Mouse (Mus musculus): ENCODE measurements around the gene Tmem268. TPM values are rescaled to one million over a fixed set of nuclear protein-coding genes. Genes with fewer than 3 reads are reported as not detected.

The Tmem268 gene
- 5.1 and 6.0 TPM in 2 replicates for polyA plus RNA-seq (2015; fragmentation: Nextera tagmentation; extraction: Ambion mirVana)

DNA sequence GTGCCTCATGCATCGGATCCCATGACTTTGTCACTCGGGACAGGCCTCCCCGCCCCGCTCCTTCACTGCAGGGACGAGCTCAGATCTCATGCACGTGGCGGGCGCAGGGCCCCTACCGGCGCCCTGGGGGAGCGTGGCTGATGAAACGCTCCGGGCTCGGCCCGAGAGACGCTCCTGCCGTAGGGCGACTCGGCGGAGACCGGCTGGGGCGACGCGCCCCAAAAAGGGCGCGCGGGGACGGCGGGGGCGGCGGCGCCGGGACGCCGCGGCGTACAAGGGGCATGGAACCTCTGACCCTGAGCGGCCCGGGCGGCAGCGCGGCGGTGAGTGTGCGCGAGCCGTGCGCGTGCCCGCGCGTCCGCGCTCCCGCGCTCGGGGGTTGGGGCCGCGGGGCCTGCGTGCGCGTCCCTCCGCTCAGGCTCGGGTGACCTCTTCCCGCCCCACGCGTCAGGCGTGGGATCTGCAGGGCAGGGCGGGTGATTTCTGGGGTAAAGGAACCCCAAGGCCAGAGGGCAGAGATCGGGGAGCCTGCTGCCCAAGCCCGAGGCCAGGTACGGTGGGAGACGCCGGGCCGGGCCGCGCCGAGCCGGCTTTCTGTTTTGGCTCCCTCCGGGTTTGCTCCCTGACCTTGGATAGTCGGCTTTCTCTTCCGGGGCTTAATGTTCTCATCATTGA, at the start of gene Tmem268:
TSS of gene Tmem268 (plus strand) at position 375 of the 675 bp plus-strand sequence.
- Histone ChIP-seq H3K9ac (ENCODE audit: low read length) (peak within 1 kb of the TSS; percentile 90), H3K4me3 (ENCODE audit: low read length) (peak within 1 kb of the TSS; percentile 76), H3K27me3 (ENCODE audit: control insufficient read depth, insufficient read depth, low read length) (no peaks in the 10 kb centered on the region), H3K4me1 (ENCODE audit: control insufficient read depth, insufficient read depth, low read length) (peaks cover 33% of the 10 kb centered on the region), H3K9me3 (replicated peaks; ENCODE audit: control insufficient read depth, low read length) (no peaks in the 10 kb centered on the region), H3K27ac (ENCODE audit: low read length) (peak within 1 kb of the TSS; percentile 68), H3K36me3 (ENCODE audit: control insufficient read depth, insufficient read depth) (no peaks in the 10 kb centered on the region), H3K4me2 (ENCODE audit: low read depth, low read length) (peak within 1 kb of the TSS; percentile 76)
- WGBS = under 1% methylated on average over 69 of the region's 81 CpGs
- ATAC-seq (replicated peaks; ENCODE audit: extremely low read depth, insufficient read depth, low FRiP score) = peak; percentile 81

- H3K4me1 ChIP-seq (ENCODE audit: control insufficient read depth, insufficient read depth, low read length) = 0 out of 2 replicates have a peak, but pooled peaks cover 2% of the 10 kb centered on the region
- no peaks in the 10 kb centered on the region for H3K36me3 ChIP-seq (ENCODE audit: control insufficient read depth, insufficient read depth)
- H3K4me3 ChIP-seq (ENCODE audit: low read length) = no peak overlapping the region
- no peaks in the 10 kb centered on the region for H3K9me3 ChIP-seq (replicated peaks; ENCODE audit: control insufficient read depth, low read length)
- H3K4me2 ChIP-seq (ENCODE audit: low read depth, low read length) = no peak overlapping the region
- H3K9ac ChIP-seq (ENCODE audit: low read length) = no peak overlapping the region
- H3K27me3 ChIP-seq (ENCODE audit: control insufficient read depth, insufficient read depth, low read length) = peaks cover 2% of the 10 kb centered on the region
- no peak overlapping the region for H3K27ac ChIP-seq (ENCODE audit: low read length)
- no peak for ATAC-seq (replicated peaks; ENCODE audit: extremely low read depth, insufficient read depth, low FRiP score)
- 73% methylated on average over 2 of the region's 2 CpGs for WGBS
Measured at GRCm38 (mm10) chr4:63512921-63513320, 45.7 kb upstream of the Tmem268 start.

DNA sequence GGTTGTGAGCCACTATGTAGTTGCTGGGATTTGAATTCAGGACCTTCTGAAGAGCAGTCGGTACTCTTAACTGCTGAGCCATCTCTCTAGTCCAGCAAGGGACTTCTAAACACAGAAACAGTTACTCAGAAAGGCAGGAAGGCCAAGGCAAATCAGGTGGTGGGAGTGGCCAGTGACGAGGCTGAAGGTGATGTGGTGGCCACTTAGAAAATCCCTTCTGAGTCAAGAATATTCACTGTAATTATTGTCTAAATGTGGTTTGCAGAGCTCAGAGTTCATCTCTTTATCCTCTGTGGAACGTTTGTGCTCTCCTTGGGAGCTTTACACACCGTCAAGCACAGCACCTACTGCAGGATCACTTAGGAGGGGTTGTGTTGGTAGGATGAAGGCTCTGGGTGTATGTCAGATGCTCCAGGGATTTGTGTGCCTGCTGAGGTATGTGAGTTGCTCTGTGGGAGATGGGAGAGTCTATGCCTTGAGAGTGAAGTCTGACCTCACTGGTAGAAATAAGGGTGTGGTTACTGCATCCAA, 44.1 kb upstream of the Tmem268 start:
- Histone ChIP-seq H3K4me3 (ENCODE audit: low read length) (no peak overlapping the region), H3K27ac (ENCODE audit: low read length) (no peak overlapping the region), H3K27me3 (ENCODE audit: control insufficient read depth, insufficient read depth, low read length) (peaks cover 2% of the 10 kb centered on the region), H3K36me3 (ENCODE audit: control insufficient read depth, insufficient read depth) (no peaks in the 10 kb centered on the region), H3K9ac (ENCODE audit: low read length) (no peak overlapping the region), H3K4me1 (ENCODE audit: control insufficient read depth, insufficient read depth, low read length) (0 out of 2 replicates have a peak, but pooled peaks cover 2% of the 10 kb centered on the region), H3K9me3 (replicated peaks; ENCODE audit: control insufficient read depth, low read length) (no peaks in the 10 kb centered on the region), H3K4me2 (ENCODE audit: low read depth, low read length) (no peak overlapping the region)
- 61% methylated on average over 4 of the region's 4 CpGs for WGBS
- no peak for ATAC-seq (replicated peaks; ENCODE audit: extremely low read depth, insufficient read depth, low FRiP score)

DNA sequence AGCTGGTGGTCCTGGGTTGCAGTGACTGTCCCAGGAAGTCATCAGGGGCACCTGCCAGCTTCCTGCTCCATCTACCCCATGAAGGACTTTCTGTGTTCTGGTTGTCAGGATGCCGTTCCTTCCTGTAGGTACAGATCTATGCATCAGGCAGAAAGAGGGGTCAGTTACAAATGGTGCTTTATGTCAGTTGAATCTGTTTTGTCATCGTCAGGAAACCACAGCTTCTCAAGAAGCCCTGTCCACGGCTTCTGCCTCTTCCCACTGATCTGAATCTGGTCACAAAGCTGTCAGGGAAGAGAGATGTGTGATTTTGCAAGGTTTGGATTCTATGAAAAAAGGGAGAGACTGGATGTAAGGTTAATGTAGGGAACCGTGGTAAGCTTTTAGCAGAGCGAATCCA, 43.6 kb upstream of the Tmem268 start:
- no peak for ATAC-seq (replicated peaks; ENCODE audit: extremely low read depth, insufficient read depth, low FRiP score)
- Histone ChIP-seq H3K4me1 (ENCODE audit: control insufficient read depth, insufficient read depth, low read length) (0 out of 2 replicates have a peak, but pooled peaks cover 2% of the 10 kb centered on the region), H3K36me3 (ENCODE audit: control insufficient read depth, insufficient read depth) (no peaks in the 10 kb centered on the region), H3K4me3 (ENCODE audit: low read length) (no peak overlapping the region), H3K9ac (ENCODE audit: low read length) (no peak overlapping the region), H3K27ac (ENCODE audit: low read length) (no peak overlapping the region), H3K9me3 (replicated peaks; ENCODE audit: control insufficient read depth, low read length) (no peaks in the 10 kb centered on the region), H3K4me2 (ENCODE audit: low read depth, low read length) (no peak overlapping the region), H3K27me3 (ENCODE audit: control insufficient read depth, insufficient read depth, low read length) (peaks cover 2% of the 10 kb centered on the region)
- WGBS = 72% methylated on average over 5 of the region's 5 CpGs

- no peak overlapping the region for H3K27ac ChIP-seq (ENCODE audit: low read length)
- no peak for ATAC-seq (replicated peaks; ENCODE audit: extremely low read depth, insufficient read depth, low FRiP score)
Measured at GRCm38 (mm10) chr4:63521813-63522419, 36.7 kb upstream of the Tmem268 start.

DNA sequence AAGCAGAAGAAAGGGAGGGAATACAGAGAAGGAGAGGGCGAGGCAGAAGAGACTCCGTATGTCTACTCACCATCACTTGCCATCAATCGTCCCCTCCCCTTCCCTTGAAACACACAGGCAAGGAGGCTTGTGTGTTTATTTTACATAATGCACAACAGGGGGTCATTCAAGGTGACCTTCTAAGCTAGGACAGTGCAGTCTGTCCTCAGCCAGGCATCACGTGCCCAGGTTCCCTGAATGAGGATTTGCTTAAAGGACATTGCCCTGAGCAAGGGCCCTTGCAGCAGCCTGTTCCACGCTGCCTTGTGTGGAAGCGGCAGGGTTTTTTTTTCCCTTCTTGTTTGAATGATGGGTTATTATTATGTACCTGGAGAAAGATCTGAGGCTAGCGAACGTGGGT, 33.1 kb upstream of the Tmem268 start:
- Histone ChIP-seq H3K4me1 (ENCODE audit: control insufficient read depth, insufficient read depth, low read length) (peaks cover 5% of the 10 kb centered on the region; the same call in 1 of the 2 replicates), H3K9me3 (replicated peaks; ENCODE audit: control insufficient read depth, low read length) (no peaks in the 10 kb centered on the region), H3K27ac (ENCODE audit: low read length) (no peak overlapping the region), H3K27me3 (ENCODE audit: control insufficient read depth, insufficient read depth, low read length) (no peaks in the 10 kb centered on the region), H3K9ac (ENCODE audit: low read length) (no peak overlapping the region), H3K36me3 (ENCODE audit: control insufficient read depth, insufficient read depth) (no peaks in the 10 kb centered on the region), H3K4me2 (ENCODE audit: low read depth, low read length) (no peak overlapping the region), H3K4me3 (ENCODE audit: low read length) (no peak overlapping the region)
- WGBS = 78% methylated on average over 8 of the region's 8 CpGs
- ATAC-seq (replicated peaks; ENCODE audit: extremely low read depth, insufficient read depth, low FRiP score) = no peak

More at GRCm38 (mm10) chr4:63521813-63522419, 36.7 kb upstream of the Tmem268 start:
- Histone ChIP-seq H3K4me3 (ENCODE audit: low read length) (no peak overlapping the region), H3K4me2 (ENCODE audit: low read depth, low read length) (no peak overlapping the region), H3K4me1 (ENCODE audit: control insufficient read depth, insufficient read depth, low read length) (no peaks in the 10 kb centered on the region), H3K27me3 (ENCODE audit: control insufficient read depth, insufficient read depth, low read length) (no peaks in the 10 kb centered on the region), H3K9me3 (replicated peaks; ENCODE audit: control insufficient read depth, low read length) (no peaks in the 10 kb centered on the region), H3K9ac (ENCODE audit: low read length) (no peak overlapping the region), H3K36me3 (ENCODE audit: control insufficient read depth, insufficient read depth) (no peaks in the 10 kb centered on the region)
- WGBS = 76% methylated on average over 2 of the region's 2 CpGs

DNA sequence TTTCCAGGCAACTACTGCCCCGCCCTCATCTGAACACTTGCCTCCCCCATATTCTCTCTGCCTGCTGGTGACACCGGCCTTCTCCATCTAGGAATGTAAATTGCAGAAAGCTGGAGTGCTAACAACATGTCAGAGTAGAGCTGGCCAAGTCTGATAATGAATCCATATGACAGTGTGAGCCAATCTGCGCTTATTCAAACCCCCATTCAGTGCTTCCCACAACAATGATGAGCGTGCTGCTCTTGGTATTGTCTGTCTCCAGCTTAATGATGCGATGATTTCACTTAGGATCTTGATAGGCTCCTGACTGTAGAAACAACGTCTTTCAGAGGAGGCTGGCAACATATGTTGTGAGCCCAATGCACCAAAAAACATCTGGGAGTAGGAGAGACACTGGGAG, 29.6 kb upstream of the Tmem268 start:
- Histone ChIP-seq H3K27me3 (ENCODE audit: control insufficient read depth, insufficient read depth, low read length) (no peaks in the 10 kb centered on the region), H3K4me3 (ENCODE audit: low read length) (no peak overlapping the region), H3K9ac (ENCODE audit: low read length) (no peak overlapping the region), H3K4me2 (ENCODE audit: low read depth, low read length) (no peak overlapping the region), H3K27ac (ENCODE audit: low read length) (no peak overlapping the region), H3K36me3 (ENCODE audit: control insufficient read depth, insufficient read depth) (no peaks in the 10 kb centered on the region), H3K9me3 (replicated peaks; ENCODE audit: control insufficient read depth, low read length) (no peaks in the 10 kb centered on the region), H3K4me1 (ENCODE audit: control insufficient read depth, insufficient read depth, low read length) (peaks cover 5% of the 10 kb centered on the region; the same call in 1 of the 2 replicates)
- ATAC-seq (replicated peaks; ENCODE audit: extremely low read depth, insufficient read depth, low FRiP score) = no peak
- WGBS = 57% methylated on average over 6 of the region's 6 CpGs

GRCm38 (mm10) chr4:63530409-63530808, 28.2 kb upstream of the Tmem268 start:
- ATAC-seq (replicated peaks; ENCODE audit: extremely low read depth, insufficient read depth, low FRiP score) = no peak
- WGBS = 72% methylated on average over 7 of the region's 7 CpGs
- H3K36me3 ChIP-seq (ENCODE audit: control insufficient read depth, insufficient read depth) = no peaks in the 10 kb centered on the region
- no peaks in the 10 kb centered on the region for H3K9me3 ChIP-seq (replicated peaks; ENCODE audit: control insufficient read depth, low read length)
- no peak overlapping the region for H3K4me2 ChIP-seq (ENCODE audit: low read depth, low read length)
- no peak overlapping the region for H3K27ac ChIP-seq (ENCODE audit: low read length)
- no peaks in the 10 kb centered on the region for H3K27me3 ChIP-seq (ENCODE audit: control insufficient read depth, insufficient read depth, low read length)
- H3K9ac ChIP-seq (ENCODE audit: low read length) = no peak overlapping the region
- H3K4me1 ChIP-seq (ENCODE audit: control insufficient read depth, insufficient read depth, low read length) = peaks cover 5% of the 10 kb centered on the region; the same call in 1 of the 2 replicates
- H3K4me3 ChIP-seq (ENCODE audit: low read length) = no peak overlapping the region

DNA sequence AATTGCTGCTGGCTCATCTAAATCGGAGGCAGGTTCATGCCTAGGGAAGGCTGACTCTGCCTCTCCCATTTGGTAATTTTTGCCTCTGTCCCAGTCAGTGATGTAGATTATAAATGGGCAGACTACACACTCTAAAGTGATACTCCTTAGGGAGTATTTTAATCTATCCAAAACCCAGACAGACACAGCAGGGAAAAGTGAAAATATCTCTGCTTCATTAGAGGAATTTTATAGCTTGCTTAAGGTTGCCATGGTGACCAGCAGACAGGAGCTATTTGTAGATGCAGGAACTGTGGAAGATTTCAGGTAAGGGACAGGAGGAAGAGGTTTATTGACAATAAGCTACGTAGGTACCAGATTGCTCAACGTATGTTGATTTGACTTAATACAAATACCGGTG, 21.0 kb upstream of the Tmem268 start:
- Histone ChIP-seq H3K36me3 (ENCODE audit: control insufficient read depth, insufficient read depth) (no peaks in the 10 kb centered on the region), H3K4me3 (ENCODE audit: low read length) (no peak overlapping the region), H3K9ac (ENCODE audit: low read length) (no peak overlapping the region), H3K27ac (ENCODE audit: low read length) (no peak overlapping the region), H3K4me2 (ENCODE audit: low read depth, low read length) (no peak overlapping the region), H3K4me1 (ENCODE audit: control insufficient read depth, insufficient read depth, low read length) (peaks cover 5% of the 10 kb centered on the region), H3K9me3 (replicated peaks; ENCODE audit: control insufficient read depth, low read length) (no peaks in the 10 kb centered on the region), H3K27me3 (ENCODE audit: control insufficient read depth, insufficient read depth, low read length) (no peaks in the 10 kb centered on the region)
- 76% methylated on average over 4 of the region's 4 CpGs for WGBS
- no peak for ATAC-seq (replicated peaks; ENCODE audit: extremely low read depth, insufficient read depth, low FRiP score)
